Mouse (Mus musculus): ENCODE results near the gene Fcer2a.

Gene Fcer2a

DNA sequence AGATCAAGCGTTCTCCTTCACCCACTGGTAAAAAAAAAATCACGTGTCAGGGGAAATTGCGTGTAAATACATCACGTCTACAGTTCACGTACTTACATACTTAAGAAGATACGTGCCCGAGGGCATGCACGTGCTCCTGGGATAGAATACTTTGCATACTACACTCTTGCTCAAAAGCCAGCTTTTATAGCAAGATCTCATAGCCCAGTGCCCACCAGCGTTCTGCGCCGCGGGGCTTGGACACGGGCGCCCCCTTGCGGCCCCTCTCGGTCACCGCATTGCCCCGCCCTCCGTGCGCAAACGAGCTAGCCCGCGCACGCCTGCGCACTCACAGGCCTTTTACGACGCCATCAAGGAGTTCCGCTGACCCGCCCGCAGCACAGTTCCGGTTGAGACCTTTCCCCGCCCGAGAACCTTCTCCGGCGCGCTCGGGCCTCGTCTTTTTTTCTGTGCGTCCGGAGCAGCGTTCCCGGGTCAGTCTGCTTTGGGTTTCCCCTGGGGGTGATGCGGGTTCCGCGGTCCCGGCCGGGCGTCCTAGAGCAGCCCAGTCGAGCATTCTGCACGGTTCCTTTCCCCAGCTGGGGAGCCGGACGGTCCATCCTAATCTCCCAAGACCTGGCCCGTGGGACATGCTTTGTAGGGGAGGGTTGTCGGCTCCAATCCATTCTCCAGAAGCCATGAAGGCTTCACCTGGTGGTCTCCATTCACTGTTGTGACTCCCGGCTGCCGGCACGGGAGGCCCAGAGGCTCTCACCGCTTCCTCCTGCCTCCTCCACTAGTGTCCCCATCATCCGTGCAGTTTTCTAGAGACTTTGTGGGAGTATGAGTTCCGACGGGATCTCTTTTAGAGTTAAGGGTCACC, 17.6 kb downstream of the Fcer2a start, which contains the start of gene Trappc5:
TSS of gene Trappc5 (plus strand) at position 169 of the 862 bp plus-strand sequence.
- DNase-seq (ENCODE audit: low spot score in 2 of 2), result peak; percentile 87 to 94

DNA sequence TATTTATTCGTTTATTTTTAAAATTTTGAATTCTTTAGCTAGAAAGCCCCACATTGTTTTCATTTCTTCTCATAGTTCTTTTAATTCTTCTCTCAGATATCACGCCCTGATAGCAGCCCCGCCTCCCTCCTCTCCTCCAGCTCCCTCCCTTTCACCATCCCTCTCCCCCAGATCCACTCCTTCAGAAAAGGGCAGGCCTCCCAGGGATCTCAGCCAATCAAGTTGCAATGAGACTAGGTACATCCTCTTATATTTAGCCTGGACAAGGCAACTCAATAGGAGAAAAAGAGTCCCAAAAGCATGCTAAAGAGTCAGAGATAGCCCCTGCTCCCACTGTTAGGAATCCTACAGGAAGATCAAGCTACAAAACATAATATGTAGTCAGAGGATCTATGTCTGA, 19.3 kb downstream of the Fcer2a start:
- DNase-seq (ENCODE audit: low spot score in 2 of 2), result no peak

DNA sequence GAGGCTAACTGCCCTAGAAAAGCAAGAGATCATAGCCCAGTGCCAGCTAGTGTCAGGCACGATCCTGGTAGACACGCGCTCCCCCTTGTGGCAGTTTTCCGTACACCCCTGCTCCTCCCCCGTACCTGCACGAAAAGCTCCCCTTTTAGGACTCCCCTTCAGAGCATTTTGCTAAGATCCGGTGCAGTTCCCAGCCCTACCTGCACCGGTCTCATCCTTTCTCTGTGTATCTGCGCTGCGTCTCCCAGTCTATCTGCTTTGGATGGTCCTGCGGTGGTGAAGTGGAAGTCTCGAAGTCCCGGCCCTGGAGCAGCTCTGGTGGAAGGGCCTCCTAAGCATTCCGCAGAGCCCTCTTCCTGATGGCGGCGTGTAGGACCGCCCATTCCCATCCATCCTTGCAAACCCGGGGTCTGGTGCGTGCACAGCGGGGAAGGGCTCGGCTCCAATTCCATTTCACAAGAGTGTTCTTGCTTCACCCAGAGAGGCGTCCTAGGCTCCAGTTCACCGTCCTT, 21.9 kb downstream of the Fcer2a start, which contains the start of gene Fcor:
TSS of gene Fcor (minus strand) at position 383 of the 512 bp plus-strand sequence.
- DNase-seq (ENCODE audit: low spot score in 2 of 2), result peak; percentile 72 to 84

- no peak for DNase-seq (ENCODE audit: low spot score in 2 of 2)
Observed at GRCm38 (mm10) chr8:3670388-3670787, 23.6 kb downstream of the Fcer2a start.

DNA sequence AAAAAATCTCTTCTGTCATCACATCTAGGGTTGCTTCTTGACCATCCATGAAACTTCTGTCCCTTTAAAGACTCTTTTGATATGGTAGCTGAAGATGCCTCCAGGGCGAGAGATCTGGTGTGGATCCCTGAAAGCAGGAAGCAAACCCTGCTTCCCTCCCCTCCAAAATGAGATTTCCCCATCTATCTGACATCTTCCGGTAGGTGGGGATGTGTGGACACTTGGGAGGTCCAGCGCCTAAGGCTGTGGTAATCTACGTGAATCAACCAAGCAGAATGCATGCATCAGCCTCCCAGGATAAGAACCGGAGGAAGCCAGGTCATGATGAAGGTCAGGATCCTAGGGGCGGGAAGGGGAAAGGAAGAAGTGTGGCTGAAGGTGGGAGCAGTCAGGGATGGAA, 28.5 kb downstream of the Fcer2a start, which contains the start of gene Mcemp1:
TSS of gene Mcemp1 (plus strand) at position 248 of the 400 bp plus-strand sequence.
- DNase-seq (ENCODE audit: low spot score in 2 of 2), result no peak

- no peak for DNase-seq (ENCODE audit: low spot score in 2 of 2)
Observed at GRCm38 (mm10) chr8:3664405-3664804, 29.6 kb downstream of the Fcer2a start.

DNA sequence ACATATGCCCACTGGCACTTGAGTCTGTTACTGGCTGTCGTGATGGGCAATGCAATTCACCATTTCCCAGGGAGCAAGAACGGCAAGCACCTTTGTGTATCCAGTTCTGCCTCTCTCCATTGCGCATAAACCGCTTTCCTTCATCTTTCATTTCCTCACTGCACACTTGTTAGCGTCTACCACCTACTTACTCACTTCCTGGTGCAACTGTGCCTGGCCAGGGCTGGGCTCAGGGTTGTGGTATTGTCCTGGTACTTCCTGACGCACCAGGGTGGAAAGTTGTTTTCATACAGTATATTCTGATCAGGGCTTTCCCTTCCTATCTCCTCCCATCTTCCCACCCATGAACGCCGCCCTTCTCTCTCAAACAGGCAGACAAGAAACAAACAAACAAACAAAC, 33.1 kb downstream of the Fcer2a start:
- no peak for DNase-seq (ENCODE audit: low spot score in 2 of 2)

- DNase-seq (ENCODE audit: low spot score in 2 of 2), result peak; percentile 48 to 58
Observed at GRCm38 (mm10) chr8:3656725-3657381, 37.1 kb downstream of the Fcer2a start.

- no peak for DNase-seq (ENCODE audit: low spot score in 2 of 2)
Observed at GRCm38 (mm10) chr8:3655526-3655925, 38.4 kb downstream of the Fcer2a start, which contains the start of gene Retn. Gene Retn (plus strand): TSS chr8:3655770.

DNA sequence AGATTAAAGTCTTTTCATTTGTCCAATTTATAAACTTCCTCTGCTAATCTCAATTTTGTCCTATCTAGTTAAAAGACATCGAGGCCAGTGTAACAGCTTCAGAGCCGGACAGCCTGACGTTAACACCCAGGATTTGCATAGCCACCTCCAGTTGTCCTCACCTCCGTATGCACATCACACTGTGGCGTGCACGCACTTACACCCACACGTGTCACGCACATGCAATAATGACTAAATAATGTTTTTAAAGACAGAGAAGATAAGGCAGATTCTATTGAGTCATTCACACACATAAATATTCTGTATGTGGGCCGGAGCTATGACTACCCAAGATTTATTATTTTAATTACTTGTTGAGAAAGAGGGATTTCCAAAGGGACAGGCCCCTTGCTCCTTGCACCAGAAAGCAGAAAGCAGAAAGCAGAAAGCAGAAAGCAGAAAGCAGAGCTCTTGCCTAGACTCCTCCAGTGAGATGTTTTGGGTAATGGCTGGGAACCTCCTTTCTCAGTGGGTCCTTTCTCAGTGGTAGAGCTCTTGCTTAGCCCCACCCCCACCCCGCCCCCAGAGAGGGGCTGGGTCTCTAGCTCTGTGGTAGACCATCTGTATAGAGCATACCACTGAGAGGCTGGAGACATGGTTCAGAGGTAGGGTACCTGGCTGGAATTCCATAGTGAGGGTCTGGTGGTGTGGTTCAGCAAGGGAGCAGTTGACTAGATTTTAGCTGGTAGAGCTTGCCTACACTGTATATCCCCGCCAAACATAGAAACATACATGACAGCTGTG, 39.1 kb downstream of the Fcer2a start:
- no peak for DNase-seq (ENCODE audit: low spot score in 2 of 2)

GRCm38 (mm10) chr8:3652845-3653244, 41.1 kb downstream of the Fcer2a start:
- no peak for DNase-seq (ENCODE audit: low spot score in 2 of 2)

GRCm38 (mm10) chr8:3648990-3649389, 45.0 kb downstream of the Fcer2a start:
- no peak for DNase-seq (ENCODE audit: low spot score in 2 of 2)

GRCm38 (mm10) chr8:3648268-3648667, 45.7 kb downstream of the Fcer2a start:
- DNase-seq (ENCODE audit: low spot score in 2 of 2), result no peak

DNA sequence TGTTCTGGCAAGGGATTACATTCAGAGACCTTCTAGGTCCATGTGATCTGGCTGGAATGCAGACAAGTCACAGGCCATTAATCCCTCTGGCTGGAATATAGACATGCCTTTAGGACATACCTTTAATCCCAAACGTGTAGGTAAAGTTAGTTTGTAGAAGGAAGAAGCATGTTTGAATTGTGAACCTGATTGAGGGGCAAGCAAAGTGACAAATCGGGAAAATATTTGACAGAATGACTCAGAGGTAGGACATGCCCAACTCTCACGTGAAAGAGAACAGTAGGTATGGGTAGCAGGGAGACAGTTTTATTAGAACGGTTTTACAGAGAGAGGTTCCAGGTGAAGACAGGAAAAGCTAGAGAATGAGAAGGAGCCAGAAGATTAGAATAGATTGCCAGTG, 46.4 kb downstream of the Fcer2a start:
- no peak for DNase-seq (ENCODE audit: low spot score in 2 of 2)

GRCm38 (mm10) chr8:3646824-3647531, 47.0 kb downstream of the Fcer2a start:
- no peak for DNase-seq (ENCODE audit: low spot score in 2 of 2)

GRCm38 (mm10) chr8:3645804-3646203, 48.2 kb downstream of the Fcer2a start:
- DNase-seq (ENCODE audit: low spot score in 2 of 2), result no peak

All from frontal cortex, postnatal 10 days (tissue).